Mouse (Mus musculus): ENCODE results near the gene Kif13a. TPM values are rescaled to one million over a fixed set of nuclear protein-coding genes. Genes with fewer than 3 reads are reported as not detected.

Gene Kif13a
- polyA plus RNA-seq, 1 experiment from 2014 or later: 7.0 TPM

DNA sequence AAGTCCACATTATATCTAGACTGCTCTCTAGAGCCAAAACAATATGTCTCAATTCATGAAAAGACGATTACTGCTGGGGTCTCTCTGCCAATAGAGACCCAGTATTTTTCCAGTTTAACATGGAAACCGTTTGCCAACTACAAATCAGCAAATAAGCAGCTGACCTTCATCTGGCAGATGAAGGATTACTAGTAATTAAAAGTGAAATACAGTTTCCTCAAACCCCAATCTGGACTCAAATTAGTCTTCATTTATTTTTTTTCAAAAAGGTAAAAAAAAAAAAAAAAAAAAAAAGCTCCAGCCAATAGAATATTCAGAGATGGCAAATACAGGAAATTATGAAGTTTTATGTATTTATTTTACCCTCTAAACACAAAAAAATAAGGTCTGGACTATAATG lies 199.7 kb downstream of the Kif13a start:
- Histone ChIP-seq H3K4me3 (no peak overlapping the region), H3K27me3 (0 out of 2 replicates have a peak, but pooled peaks cover 3% of the 10 kb centered on the region), H3K4me1 (peaks cover 13% of the 10 kb centered on the region), H3K36me3 (ENCODE audit: poor library complexity, severe bottlenecking) (no peaks in the 10 kb centered on the region), H3K9me3 (replicated peaks) (no peaks in the 10 kb centered on the region), H3K4me2 (no peak overlapping the region), H3K9ac (no peak overlapping the region), H3K27ac (no peak overlapping the region)
- ATAC-seq: no peak
- 72% methylated on average over 2 of the region's 2 CpGs for WGBS

DNA sequence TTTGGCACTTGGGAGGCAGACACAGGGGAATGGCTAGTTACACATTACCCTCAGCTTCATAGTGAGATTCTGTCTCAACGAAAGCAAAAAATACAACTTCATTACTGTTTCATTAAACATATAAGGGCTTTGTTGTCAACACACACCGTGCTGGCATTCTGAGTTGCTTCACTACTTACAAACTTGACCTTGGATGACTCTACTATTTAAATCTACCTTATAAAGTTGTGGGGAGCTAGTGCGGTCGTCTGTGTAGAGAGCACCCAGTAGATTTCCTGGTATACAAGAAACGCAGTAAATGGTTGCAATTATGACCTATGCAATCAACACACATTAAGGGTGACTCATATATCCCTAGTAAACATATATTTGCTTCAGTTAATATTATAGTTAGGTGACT lies 201.3 kb downstream of the Kif13a start:
- Histone ChIP-seq H3K27ac (peak overlapping the region; percentile 76), H3K4me3 (peak overlapping the region; percentile 99), H3K9ac (peak overlapping the region; percentile 93), H3K4me2 (peak overlapping the region; percentile 80), H3K9me3 (replicated peaks) (no peaks in the 10 kb centered on the region), H3K27me3 (no peaks in the 10 kb centered on the region), H3K4me1 (peaks cover 22% of the 10 kb centered on the region), H3K36me3 (ENCODE audit: poor library complexity, severe bottlenecking) (no peaks in the 10 kb centered on the region)
- ATAC-seq: no peak
- WGBS: 42% methylated on average over 5 of the region's 5 CpGs

DNA sequence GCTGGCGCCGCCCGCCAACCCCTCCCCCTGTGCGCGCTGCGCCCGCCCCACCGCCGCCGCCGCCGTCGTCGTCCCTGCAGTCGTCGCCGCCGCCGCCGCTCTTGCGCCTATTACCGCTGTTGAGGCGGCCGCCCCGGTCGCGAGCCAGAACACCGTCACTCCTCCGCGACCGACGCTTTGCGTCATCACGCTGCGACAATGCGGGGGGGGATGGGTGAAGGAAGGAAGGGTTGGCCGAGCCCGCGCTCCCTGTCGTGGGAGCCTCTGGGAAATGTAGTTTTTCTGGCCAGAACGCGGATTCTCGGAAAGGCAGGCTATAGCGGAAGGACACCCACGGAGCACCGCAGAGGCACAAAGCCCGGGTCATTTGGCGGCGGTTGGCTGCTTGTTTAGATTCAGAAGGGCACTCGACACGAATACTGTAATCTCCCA lies 201.8 kb downstream of the Kif13a start, which contains the start of gene Nup153:
Gene Nup153, minus strand, starts transcription at position 104 of the 432 bp plus-strand sequence.
- Histone ChIP-seq H3K9ac (peak within 1 kb of the TSS; percentile 93), H3K4me2 (peak within 1 kb of the TSS; percentile 80), H3K27ac (peak within 1 kb of the TSS; percentile 92), H3K4me1 (peaks cover 22% of the 10 kb centered on the region), H3K4me3 (peak within 1 kb of the TSS; percentile 99), H3K27me3 (no peaks in the 10 kb centered on the region), H3K9me3 (replicated peaks) (no peaks in the 10 kb centered on the region), H3K36me3 (ENCODE audit: poor library complexity, severe bottlenecking) (no peaks in the 10 kb centered on the region)
- peak; percentile 96 for ATAC-seq
- WGBS: under 1% methylated on average over 48 of the region's 51 CpGs

DNA sequence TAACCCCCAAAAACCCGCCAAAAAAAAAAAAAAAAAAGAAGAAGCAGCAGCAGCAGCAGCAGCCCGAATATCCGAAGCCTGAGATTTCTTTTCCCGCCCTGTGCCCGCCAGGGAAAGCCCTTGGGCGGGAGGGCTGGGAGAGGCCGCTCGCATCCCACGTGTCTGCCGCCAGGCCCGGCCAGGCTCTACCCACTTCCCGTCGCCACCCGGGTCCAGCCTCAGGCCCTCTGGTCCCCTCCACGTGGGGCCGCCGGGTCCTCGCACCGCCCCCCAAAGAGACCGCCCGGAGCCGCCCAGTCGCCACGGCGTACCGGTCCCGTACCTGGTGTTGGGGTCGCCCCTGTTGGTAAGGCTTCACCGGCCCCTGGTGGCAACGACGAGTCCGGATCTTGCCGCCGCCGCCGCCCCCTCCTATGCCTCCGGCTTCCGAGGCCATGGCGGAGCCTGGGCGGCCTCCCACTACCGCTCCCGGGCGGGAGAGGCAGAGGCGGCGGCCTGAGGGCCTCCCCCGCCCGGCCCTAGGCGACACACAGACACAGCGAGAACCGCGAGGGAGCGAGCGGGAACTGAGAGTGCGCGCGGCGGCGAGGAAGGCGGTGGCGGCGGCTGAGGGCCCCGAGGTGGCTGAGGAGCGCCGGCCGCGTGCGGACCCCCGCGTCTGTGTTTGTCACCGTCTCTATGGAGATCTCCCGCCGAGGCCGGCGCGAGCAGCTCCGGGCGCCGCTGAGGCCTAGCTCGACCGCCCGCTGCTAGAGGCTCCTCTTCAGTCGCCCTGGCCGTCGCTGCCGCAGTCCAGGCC lies 202.4 kb downstream of the Kif13a start:
- ATAC-seq: peak; percentile 88
- Histone ChIP-seq H3K27ac (peak overlapping the region; percentile 92), H3K4me1 (peaks cover 22% of the 10 kb centered on the region), H3K4me2 (peak overlapping the region; percentile 80), H3K36me3 (ENCODE audit: poor library complexity, severe bottlenecking) (no peaks in the 10 kb centered on the region), H3K4me3 (peak overlapping the region; percentile 99), H3K27me3 (no peaks in the 10 kb centered on the region), H3K9ac (peak overlapping the region; percentile 93), H3K9me3 (replicated peaks) (no peaks in the 10 kb centered on the region)
- under 1% methylated on average over 68 of the region's 85 CpGs for WGBS

DNA sequence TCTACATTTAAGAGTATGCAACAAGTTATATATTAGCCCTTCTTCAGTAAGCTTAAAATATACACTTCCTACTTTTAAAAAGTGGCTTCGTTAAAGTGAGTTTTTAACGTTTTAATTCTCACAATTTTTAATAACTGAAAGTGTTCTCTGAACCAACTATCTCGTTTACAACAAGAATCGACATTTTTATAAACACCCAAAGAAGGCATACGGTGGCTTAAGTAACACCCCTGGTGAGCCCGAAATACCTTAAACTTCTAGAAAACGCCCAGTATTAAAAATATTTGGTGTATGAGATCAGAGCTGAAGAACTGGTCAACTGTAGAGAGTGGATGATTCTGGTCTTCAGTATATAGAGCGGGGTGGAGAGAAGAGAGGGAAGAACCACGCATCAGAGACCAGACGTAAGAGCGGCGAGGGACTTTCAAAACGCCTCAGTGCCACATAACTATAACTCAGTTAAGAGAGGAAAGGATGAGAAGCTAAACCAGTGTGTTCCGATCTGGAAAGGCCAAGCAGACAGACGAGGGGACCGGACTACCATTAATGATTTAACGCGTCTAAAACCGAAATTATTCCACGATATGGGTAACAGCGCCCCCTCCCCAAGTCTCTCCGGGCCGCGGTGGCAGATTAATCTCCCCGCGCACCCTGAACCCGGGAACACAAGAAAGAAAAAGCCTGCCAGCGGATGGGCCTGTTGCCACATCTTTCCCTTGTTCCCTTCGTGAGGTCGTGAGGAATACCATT lies 203.2 kb downstream of the Kif13a start:
- no peak for ATAC-seq
- Histone ChIP-seq H3K4me1 (peaks cover 22% of the 10 kb centered on the region), H3K9ac (peak overlapping the region; percentile 93), H3K27ac (peak overlapping the region; percentile 92), H3K9me3 (replicated peaks) (no peaks in the 10 kb centered on the region), H3K36me3 (ENCODE audit: poor library complexity, severe bottlenecking) (no peaks in the 10 kb centered on the region), H3K27me3 (no peaks in the 10 kb centered on the region), H3K4me3 (peak overlapping the region; percentile 99), H3K4me2 (peak overlapping the region; percentile 80)
- WGBS: under 1% methylated on average over 30 of the region's 30 CpGs

DNA sequence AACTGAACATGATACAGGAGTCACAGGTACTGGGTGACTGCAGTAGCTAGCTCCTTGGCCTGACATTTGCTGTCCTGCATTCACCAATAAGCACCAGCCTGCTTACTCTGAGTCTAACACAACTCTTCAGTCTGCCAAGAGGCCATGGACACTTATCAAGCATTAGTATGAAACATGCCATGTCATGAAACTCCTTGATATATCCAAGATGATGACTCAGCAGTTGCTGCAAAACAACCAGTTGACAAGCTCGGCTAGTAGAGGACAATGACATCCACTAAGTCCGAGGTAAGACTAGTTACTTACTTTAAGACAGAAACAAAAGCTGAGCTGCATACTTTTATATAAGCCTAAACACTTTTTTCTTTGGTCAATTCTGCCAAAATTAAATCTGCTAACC lies 204.4 kb downstream of the Kif13a start:
- Histone ChIP-seq H3K27me3 (no peaks in the 10 kb centered on the region), H3K36me3 (ENCODE audit: poor library complexity, severe bottlenecking) (no peaks in the 10 kb centered on the region), H3K4me1 (peaks cover 22% of the 10 kb centered on the region), H3K4me3 (0 out of 2 replicates have a peak overlapping the region, but pooled peaks have one; percentile 41), H3K9me3 (replicated peaks) (no peaks in the 10 kb centered on the region), H3K4me2 (peak overlapping the region; percentile 46), H3K9ac (no peak overlapping the region), H3K27ac (no peak overlapping the region)
- WGBS: 23% methylated on average over 2 of the region's 2 CpGs
- ATAC-seq: no peak

DNA sequence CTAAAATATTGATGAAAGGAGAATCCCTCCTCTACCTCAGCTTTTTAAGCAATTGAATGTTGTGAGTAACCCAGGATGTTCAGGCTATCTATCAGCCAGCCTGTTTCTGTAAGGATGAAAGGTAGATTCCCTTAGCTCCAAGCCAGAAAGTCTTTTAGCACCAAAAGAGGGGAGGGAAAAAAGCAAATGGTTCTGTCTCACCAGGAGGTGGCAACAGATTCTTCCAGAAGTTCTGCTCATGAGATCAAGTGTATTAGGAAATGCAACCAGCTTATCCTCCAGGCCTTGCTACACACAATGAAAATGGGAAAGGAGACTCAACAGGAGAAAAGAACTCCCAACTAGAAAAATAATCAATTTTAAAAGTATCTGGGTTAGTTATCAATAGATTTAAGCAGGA lies 205.3 kb downstream of the Kif13a start:
- H3K9me3 ChIP-seq (replicated peaks): no peaks in the 10 kb centered on the region
- no peak overlapping the region for H3K9ac ChIP-seq
- H3K4me1 ChIP-seq: peaks cover 23% of the 10 kb centered on the region
- H3K4me3 ChIP-seq: no peak overlapping the region
- H3K27ac ChIP-seq: no peak overlapping the region
- no peak for ATAC-seq
- no peaks in the 10 kb centered on the region for H3K27me3 ChIP-seq
- peak overlapping the region; percentile 46; the same call in 1 of the 2 replicates for H3K4me2 ChIP-seq
- H3K36me3 ChIP-seq (ENCODE audit: poor library complexity, severe bottlenecking): no peaks in the 10 kb centered on the region

DNA sequence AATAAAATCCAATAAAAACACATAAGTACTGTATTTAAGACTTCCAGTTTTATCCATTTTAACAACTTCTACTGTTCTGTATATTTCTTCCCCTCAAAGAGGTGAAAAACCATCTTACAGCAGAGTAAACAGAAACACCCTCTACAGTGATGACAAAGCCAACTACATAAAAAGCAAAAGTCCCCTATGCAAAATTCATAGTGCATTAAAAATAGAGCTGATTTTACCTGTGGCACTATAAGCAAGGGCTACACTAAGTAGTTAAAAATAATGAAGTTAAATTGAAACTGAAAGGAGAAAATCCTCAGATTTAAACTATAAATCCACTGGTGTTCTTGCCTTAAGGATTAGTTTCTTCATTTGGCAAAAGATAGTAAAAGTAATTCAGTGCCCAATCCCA lies 208.7 kb downstream of the Kif13a start:
- ATAC-seq: no peak
- no peaks in the 10 kb centered on the region for H3K9me3 ChIP-seq (replicated peaks)
- no peak overlapping the region for H3K4me3 ChIP-seq
- H3K4me2 ChIP-seq: no peak overlapping the region
- H3K9ac ChIP-seq: no peak overlapping the region
- H3K4me1 ChIP-seq: peaks cover 24% of the 10 kb centered on the region
- no peak overlapping the region for H3K27ac ChIP-seq
- no peaks in the 10 kb centered on the region for H3K27me3 ChIP-seq
- peaks cover 6% of the 10 kb centered on the region for H3K36me3 ChIP-seq (ENCODE audit: poor library complexity, severe bottlenecking)

DNA sequence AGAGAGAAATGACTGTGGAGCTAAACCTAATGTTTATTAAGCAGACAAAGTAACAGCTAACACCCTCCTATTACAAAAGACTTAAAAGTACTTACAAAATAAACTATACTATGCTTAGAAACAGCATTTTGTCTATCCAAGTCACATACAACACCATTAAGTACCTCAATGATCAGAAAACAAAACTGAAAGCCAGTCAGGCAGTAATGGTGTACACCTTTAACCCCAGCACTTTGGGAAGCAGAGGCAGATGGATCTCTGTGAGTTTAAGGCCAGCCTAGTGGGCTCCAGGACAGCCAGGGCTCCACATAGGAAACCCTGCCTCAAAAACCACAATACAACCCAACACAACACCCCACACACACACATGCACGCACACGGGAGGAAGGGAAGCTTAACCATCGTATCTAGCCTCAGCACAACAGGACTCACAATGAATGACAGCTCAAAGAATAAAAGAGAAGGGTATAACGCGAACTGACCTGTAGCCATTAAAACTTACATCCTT lies 210.7 kb downstream of the Kif13a start:
- Histone ChIP-seq H3K9ac (no peak overlapping the region), H3K4me1 (peaks cover 6% of the 10 kb centered on the region; the same call in 1 of the 2 replicates), H3K4me2 (no peak overlapping the region), H3K27ac (no peak overlapping the region), H3K4me3 (no peak overlapping the region), H3K9me3 (replicated peaks) (no peaks in the 10 kb centered on the region), H3K36me3 (ENCODE audit: poor library complexity, severe bottlenecking) (peaks cover 18% of the 10 kb centered on the region), H3K27me3 (no peaks in the 10 kb centered on the region)
- 84% methylated on average over 5 of the region's 5 CpGs for WGBS
- ATAC-seq: no peak

DNA sequence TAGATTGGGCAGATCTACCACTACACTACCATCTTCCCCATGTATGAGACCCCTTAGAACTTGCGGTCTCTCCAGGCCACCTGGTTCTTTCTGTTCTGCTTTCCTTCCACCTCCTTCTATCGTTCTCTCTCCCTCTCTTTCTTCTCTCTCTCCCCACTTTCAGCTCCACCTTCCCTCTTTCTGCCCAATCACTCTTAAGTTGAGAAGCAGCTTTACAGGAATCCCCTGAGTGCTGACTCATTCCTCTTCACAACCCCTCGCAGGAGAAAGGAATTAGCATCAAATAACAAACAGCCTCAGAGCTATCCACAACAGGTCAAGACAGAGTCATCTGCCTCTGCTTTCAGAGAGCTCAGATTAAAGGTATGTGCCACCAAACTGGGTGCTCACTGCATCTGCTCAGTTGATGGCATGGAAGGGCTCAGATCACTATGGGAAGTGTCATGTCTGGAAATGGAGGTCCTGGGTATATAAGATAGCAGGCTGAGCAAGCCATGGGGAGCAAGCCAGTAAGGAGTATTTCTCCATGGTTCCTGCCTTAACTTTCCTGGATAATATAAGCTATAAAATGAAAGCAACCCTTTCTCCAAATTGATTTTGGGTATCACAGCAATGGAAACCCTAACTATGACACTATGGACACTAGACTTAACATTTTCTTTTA lies 213.6 kb downstream of the Kif13a start:
- Histone ChIP-seq H3K4me2 (no peak overlapping the region), H3K27ac (no peak overlapping the region), H3K4me3 (no peak overlapping the region), H3K27me3 (no peaks in the 10 kb centered on the region), H3K36me3 (ENCODE audit: poor library complexity, severe bottlenecking) (peaks cover 41% of the 10 kb centered on the region), H3K9me3 (replicated peaks) (no peaks in the 10 kb centered on the region), H3K4me1 (peaks cover 6% of the 10 kb centered on the region; the same call in 1 of the 2 replicates), H3K9ac (no peak overlapping the region)
- whole genome bisulfite sequencing: 86% methylated on average over 3 of the region's 3 CpGs
- ATAC-seq: no peak

DNA sequence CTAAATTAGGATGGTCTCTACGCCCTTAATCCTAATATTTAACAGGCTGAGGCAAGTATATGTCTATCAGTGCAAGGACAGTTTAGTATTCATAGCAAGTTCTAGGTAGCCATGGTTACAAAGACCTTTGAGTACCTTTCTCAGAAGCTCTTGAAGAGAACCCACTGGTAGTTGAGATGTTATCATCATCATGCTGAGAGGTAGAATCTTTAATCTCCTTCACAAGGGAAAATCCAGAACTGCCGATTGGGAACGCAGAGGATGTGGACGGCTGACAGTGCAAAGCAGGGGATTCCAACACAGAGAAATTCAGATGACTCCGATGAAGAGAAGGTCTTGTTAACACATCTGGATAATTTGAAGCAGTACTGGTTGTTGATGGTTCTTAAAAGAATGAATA lies 216.2 kb downstream of the Kif13a start:
- WGBS: 85% methylated on average over 5 of the region's 5 CpGs
- no peaks in the 10 kb centered on the region for H3K9me3 ChIP-seq (replicated peaks)
- ATAC-seq: no peak

DNA sequence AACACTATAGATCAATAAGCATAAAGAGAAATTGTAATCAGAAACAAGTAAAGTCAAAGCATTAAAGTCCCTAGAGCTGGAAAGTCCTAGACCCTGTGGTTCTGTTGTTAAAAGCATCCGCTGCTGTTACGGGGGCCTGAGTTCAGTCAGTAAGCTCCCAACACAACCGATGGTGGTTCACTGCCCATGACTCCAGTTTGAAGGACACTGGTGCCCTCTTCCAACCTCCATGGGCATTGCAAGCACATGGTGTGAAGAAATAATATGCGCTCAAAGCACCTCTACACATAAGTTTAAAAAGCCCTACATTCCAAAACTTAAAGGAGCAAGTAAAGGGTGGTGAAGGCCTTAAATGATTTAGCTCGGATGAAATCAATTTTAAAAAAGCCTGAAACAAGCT lies 226.5 kb downstream of the Kif13a start:
- Histone ChIP-seq H3K27ac (no peak overlapping the region), H3K9me3 (replicated peaks) (no peaks in the 10 kb centered on the region), H3K36me3 (ENCODE audit: poor library complexity, severe bottlenecking) (peaks cover 37% of the 10 kb centered on the region), H3K27me3 (no peaks in the 10 kb centered on the region), H3K4me1 (no peaks in the 10 kb centered on the region), H3K9ac (no peak overlapping the region), H3K4me3 (no peak overlapping the region), H3K4me2 (no peak overlapping the region)
- no peak for ATAC-seq
- 82% methylated on average over 5 of the region's 5 CpGs for WGBS

More for the DNA sequence above, 216.2 kb downstream of the Kif13a start:
- Histone ChIP-seq H3K9ac (no peak overlapping the region), H3K27ac (no peak overlapping the region), H3K4me3 (no peak overlapping the region), H3K4me2 (no peak overlapping the region), H3K36me3 (ENCODE audit: poor library complexity, severe bottlenecking) (peaks cover 58% of the 10 kb centered on the region), H3K4me1 (no peaks in the 10 kb centered on the region), H3K27me3 (no peaks in the 10 kb centered on the region)
